Mouse (Mus musculus) midbrain, embryonic 16.5 days (tissue): ENCODE results near the gene Atxn7l3. TPM values are rescaled to one million over a fixed set of nuclear protein-coding genes. Genes with fewer than 3 reads are reported as not detected.
A peak's percentile ranks its signal among the peaks of the same experiment; 100 is the strongest.

Experiments
- ATAC-seq: fragments of 200-750 bp; cut with Nextera tagmentation; 2 replicates; pipeline ENCODE4 v1.8.0; 2017; ENCODE audit warnings: moderate TSS enrichment
- H3K27ac ChIP-seq: fragments of 300-500 bp; sonication (generic); 2 replicates; pipeline ENCODE4 v1.5.1; 2014; ENCODE audit warnings: mild to moderate bottlenecking, low read length, mixed read lengths
- H3K27me3 ChIP-seq: fragments of 300-500 bp; sonication (generic); 2 replicates; pipeline ENCODE4 v1.6.1; 2014; ENCODE audit warnings: low read depth, low read length, mixed read lengths; ENCODE audit not compliant: control insufficient read depth, insufficient read depth
- H3K36me3 ChIP-seq: fragments of 300-500 bp; sonication (generic); 2 replicates; pipeline ENCODE4 v1.6.1; 2014; ENCODE audit warnings: mild to moderate bottlenecking, low read length, moderate library complexity, mixed read lengths; ENCODE audit not compliant: control insufficient read depth, insufficient read depth
- H3K4me1 ChIP-seq: fragments of 300-500 bp; sonication (generic); 2 replicates; pipeline ENCODE4 v1.6.1; 2014; ENCODE audit warnings: mild to moderate bottlenecking, low read length, mixed read lengths; ENCODE audit not compliant: control insufficient read depth, insufficient read depth
- H3K4me2 ChIP-seq: fragments of 300-500 bp; sonication (generic); 2 replicates; pipeline ENCODE4 v1.6.1; 2014; ENCODE audit warnings: mild to moderate bottlenecking, low read length, mixed read lengths
- H3K4me3 ChIP-seq: fragments of 300-500 bp; sonication (generic); 2 replicates; pipeline ENCODE4 v1.5.1; 2014; ENCODE audit warnings: low read depth, mild to moderate bottlenecking, low read length, moderate library complexity, mixed read lengths
- H3K9ac ChIP-seq: fragments of 300-500 bp; sonication (generic); 2 replicates; pipeline ENCODE4 v1.6.1; 2014; ENCODE audit warnings: low read depth, low read length, mixed read lengths
- H3K9me3 ChIP-seq: fragments of 300-500 bp; sonication (generic); replicated peaks from 2 replicates; pipeline ENCODE4 v1.6.1; 2014; ENCODE audit warnings: mild to moderate bottlenecking, low read length, mixed read lengths; ENCODE audit not compliant: control insufficient read depth, poor library complexity, severe bottlenecking
- WGBS: fragments of 180-500 bp; shearing (Covaris S2); extraction: QIAGEN DNeasy Blood & Tissue Kit; methylation state at CpG from one replicate; pipeline ENCODE4 v1.1.7; 2014; 5-methylcytosine and 5-hydroxymethylcytosine counted together
- polyA plus RNA-seq: library from polyadenylated mRNA; unstranded; fragments of >200 nt; fragmentation: Nextera tagmentation; extraction: Ambion mirVana; gene quantifications from 2 replicates; pipeline ENCODE4 v1.2.1, GENCODE M21; 2015

Atxn7l3 gene
- polyA plus RNA-seq, 1 experiment from 2014 or later: 28.3 TPM

DNA sequence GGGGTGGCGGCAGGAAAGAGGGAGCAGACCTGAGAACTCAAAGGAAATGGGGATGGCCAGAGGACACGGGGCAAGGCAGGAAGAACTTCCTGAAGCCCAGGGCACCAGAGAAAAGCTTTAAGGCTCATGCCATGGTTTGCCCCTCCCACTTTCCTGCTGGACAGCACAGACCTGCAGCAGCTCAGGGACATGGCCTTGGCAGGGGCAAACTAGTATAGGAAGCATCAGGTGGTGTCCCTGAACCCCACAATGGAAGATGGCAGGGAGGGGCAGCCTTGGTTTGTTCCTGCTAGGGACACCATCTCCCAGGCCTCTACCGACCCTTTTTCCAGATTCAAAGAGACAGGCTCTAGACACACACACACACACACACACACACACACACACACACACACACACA is 8.9 kb upstream of the Atxn7l3 start:
- no peaks in the 10 kb centered on the region for H3K27me3 ChIP-seq
- WGBS: 69% methylated on average over 3 of the region's 3 CpGs
- no peak overlapping the region for H3K27ac ChIP-seq
- no peak overlapping the region for H3K4me2 ChIP-seq
- ATAC-seq: no peak
- H3K4me3 ChIP-seq: no peak overlapping the region
- peaks cover 11% of the 10 kb centered on the region for H3K4me1 ChIP-seq
- H3K9me3 ChIP-seq: no peaks in the 10 kb centered on the region
- no peak overlapping the region for H3K9ac ChIP-seq
- H3K36me3 ChIP-seq: peaks cover 20% of the 10 kb centered on the region

DNA sequence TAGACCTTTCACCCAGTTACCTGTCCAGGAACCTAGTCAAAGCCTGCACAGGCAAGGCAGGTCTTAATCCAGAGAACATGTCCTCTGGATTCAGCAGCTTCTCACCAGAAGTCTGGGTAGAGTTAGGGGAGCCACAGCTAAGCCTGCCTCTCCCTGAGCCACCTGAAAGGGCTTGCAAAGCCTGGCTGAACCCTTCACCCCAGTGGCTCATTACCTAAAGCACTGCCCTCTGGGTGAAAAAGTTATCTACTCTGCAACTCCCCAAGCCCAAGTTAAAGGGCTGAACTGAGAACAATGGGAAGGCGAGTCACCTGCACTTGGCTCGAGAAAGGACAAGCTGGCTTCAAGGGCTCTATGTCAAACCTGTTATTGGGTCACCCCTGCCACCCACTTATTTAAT is 7.7 kb upstream of the Atxn7l3 start:
- Histone ChIP-seq H3K9me3 (no peaks in the 10 kb centered on the region), H3K4me3 (no peak overlapping the region), H3K4me1 (peaks cover 5% of the 10 kb centered on the region), H3K27me3 (no peaks in the 10 kb centered on the region), H3K9ac (no peak overlapping the region), H3K4me2 (no peak overlapping the region), H3K36me3 (peaks cover 20% of the 10 kb centered on the region), H3K27ac (no peak overlapping the region)
- WGBS: 51% methylated on average over 2 of the region's 2 CpGs
- no peak for ATAC-seq

DNA sequence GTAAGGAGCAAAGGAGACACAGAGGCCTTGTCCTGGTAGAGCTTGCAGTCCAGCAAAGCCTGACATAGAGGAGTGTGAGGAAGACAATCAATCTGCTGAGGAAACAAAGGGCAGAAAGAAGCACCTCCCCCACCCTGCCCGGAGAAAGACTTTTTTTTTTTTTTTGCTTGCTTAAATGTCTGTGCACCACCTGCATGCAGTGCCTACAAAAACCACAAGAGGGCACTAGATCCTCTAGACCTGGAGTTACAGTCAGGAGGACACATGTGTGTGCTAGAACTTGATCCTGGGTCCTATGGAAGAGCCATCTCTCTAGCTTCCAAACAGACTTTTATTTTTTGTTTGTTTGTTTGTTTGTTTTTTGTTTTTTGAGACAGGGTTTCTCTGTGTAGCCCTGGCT is 3.4 kb upstream of the Atxn7l3 start:
- Histone ChIP-seq H3K4me2 (no peak overlapping the region), H3K27me3 (no peaks in the 10 kb centered on the region), H3K9ac (no peak overlapping the region), H3K27ac (no peak overlapping the region), H3K4me1 (peaks cover 6% of the 10 kb centered on the region), H3K4me3 (no peak overlapping the region), H3K9me3 (no peaks in the 10 kb centered on the region), H3K36me3 (no peaks in the 10 kb centered on the region)
- ATAC-seq: no peak
- 6% methylated on average over 1 of the region's 1 CpGs for WGBS

DNA sequence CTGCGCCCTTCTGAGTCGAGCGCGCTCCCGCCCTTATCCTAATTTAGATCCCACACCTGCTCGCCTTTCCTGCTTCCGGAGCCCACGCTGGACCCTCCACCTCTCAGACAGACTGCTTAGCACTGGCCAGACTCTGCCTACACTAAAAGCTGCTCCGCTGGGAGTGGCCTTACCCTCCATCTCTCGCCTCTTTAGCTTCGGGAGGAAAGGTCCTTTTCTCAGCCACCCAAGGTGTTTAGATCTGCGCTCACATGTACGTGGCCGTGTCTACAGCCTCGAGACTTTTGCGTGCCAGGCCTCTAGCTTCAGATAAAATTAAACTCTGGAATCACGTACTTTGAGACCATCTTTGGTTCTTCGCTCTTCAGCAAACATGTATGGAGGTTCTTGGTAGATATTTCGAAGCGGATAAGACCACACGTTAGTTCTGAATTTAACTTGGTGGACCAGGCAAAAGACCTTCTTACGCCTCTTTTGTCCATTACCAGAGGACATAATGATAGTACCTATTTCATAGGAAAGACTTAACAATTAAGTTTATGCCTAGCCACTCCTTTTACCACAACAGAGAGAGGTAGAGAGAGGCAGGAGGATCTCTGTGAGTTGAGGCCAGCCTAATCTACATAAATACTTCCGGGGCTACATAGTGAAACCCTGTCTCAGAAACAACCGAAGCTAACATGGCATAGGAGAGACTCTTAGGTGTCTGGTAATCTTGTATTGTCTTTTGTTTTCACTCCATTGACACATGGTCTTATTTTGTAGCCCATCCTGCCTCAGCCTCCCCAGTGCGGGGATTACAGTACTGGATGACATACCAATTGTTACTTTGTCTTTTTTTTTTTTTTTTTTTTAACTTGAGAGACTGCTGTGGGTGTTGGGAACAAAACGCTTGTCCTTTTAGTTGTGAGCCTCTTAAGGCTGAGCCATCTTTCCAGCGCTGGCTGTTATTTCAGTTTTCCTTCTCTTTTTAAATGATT is 1.4 kb upstream of the Atxn7l3 start:
- Histone ChIP-seq H3K4me1 (peaks cover 12% of the 10 kb centered on the region), H3K4me3 (peak overlapping the region; percentile 83), H3K4me2 (peak overlapping the region; percentile 61), H3K9ac (peak overlapping the region; percentile 94), H3K27ac (peak overlapping the region; percentile 97), H3K27me3 (no peaks in the 10 kb centered on the region), H3K9me3 (no peaks in the 10 kb centered on the region), H3K36me3 (no peaks in the 10 kb centered on the region)
- WGBS: 25% methylated on average over 27 of the region's 27 CpGs
- peak; percentile 49 for ATAC-seq

DNA sequence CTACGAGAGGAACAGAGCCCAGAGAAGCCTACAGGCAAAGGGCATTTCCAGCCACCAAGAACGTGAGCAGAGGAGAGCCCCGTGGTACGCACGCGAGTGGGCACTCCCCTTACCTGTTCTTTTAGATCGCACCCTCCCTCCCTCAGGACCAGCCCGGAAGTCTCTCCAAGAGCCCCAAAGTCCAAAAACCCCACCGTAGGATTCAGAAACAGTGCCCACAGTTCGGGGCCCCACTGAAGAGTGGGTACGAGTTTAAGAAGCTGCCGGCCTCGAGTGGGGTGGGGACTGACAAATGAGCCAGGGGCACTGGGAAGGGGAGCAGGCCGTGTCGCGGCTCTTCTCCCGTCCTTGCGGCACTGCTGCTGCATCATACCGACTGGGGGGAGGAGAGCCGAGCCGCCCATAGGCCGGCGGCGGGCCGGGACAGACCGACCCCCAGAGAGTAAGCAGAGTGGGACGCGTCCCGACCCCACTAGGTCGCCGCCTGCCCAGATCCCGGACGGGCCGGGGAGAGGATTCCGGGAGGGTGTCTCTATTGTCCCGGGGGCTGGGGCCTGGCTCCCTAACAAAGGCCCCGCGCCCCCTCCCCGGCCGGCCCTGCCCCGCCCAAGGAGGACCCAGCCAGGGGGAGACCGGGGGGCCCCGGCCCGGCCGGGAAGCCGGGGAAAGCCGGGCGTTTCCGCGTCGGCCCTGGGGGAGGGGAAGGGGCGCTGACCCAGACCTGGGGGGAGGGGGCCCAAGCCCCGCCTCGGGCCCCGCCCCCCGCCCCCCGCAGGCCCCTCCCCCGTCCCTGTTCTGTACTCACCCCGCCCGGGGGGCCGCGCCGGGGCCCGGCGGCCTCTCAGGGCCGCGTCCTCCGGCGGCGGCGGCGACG is 596 bp downstream of the Atxn7l3 start:
- H3K36me3 ChIP-seq: peaks cover 13% of the 10 kb centered on the region
- H3K9me3 ChIP-seq: no peaks in the 10 kb centered on the region
- H3K27ac ChIP-seq: peak overlapping the region; percentile 97
- no peaks in the 10 kb centered on the region for H3K27me3 ChIP-seq
- peak overlapping the region; percentile 83 for H3K4me3 ChIP-seq
- H3K4me1 ChIP-seq: peaks cover 12% of the 10 kb centered on the region
- peak overlapping the region; percentile 94 for H3K9ac ChIP-seq
- peak overlapping the region; percentile 61 for H3K4me2 ChIP-seq
- peak; percentile 8; the same call in 1 of the 2 replicates for ATAC-seq
- WGBS: under 1% methylated on average over 40 of the region's 73 CpGs

DNA sequence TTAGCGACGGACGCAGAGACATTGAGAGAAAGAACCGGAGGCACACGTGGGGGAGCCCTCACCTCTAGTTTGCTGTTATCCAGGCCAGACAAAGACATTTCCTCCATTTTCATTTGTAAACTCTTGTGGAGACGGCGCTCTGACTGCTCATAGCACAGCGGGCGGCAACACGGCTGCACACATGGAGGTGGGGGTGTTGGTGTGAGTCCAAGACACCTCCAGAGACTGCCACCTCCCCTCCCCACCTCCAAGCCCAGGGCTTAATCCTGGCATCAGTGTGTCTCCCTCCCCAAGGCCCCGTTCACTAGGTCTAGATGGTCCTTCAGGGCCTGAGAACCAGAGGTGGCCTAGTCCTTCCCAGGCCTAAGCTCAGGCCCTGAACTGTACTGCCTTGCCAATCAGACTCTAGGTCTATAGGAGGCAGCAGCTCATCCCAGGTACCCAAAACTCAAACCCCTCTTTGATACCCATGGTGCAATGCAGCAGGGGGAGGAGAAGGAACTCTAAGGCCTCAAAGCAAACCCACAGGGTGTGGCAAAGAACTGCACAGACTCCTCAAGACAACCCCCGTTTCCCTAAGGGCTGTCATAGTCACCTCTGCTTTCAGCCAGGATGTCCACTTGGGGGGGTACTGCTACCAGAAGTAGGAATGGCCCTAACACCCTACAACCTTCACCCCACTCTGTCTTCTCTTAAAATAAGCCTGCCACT is 1.4 kb downstream of the Atxn7l3 start:
- Histone ChIP-seq H3K36me3 (peaks cover 18% of the 10 kb centered on the region), H3K9me3 (no peaks in the 10 kb centered on the region), H3K27ac (peak overlapping the region; percentile 97), H3K4me2 (peak overlapping the region; percentile 61), H3K9ac (peak overlapping the region; percentile 94), H3K27me3 (no peaks in the 10 kb centered on the region), H3K4me1 (peaks cover 12% of the 10 kb centered on the region), H3K4me3 (peak overlapping the region; percentile 83)
- 57% methylated on average over 12 of the region's 12 CpGs for WGBS
- peak; percentile 6; the same call in 1 of the 2 replicates for ATAC-seq

DNA sequence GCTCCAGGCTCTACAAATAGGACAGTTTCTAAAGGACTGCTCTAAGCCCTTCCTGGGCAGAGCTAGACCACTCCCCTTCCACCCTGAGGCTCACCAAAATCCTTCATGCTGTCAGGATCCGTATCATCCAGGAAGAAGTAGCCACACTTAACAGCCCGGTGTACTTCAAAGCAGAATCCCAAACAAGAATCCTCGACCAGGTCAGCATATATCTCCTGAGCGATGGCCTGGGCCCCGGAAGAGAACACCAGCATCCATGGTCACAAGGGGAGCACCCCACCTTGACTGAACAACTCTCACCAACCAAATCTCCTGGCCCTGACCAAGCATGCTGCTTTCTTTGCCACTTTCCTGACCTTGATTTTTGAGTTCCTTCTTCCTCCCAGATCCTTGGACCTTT is 2.0 kb downstream of the Atxn7l3 start:
- no peak for ATAC-seq
- Histone ChIP-seq H3K36me3 (peaks cover 18% of the 10 kb centered on the region), H3K4me2 (peak overlapping the region; percentile 61), H3K27me3 (no peaks in the 10 kb centered on the region), H3K27ac (peak overlapping the region; percentile 97; the same call in 1 of the 2 replicates), H3K9ac (peak overlapping the region; percentile 94), H3K9me3 (no peaks in the 10 kb centered on the region), H3K4me3 (no peak overlapping the region), H3K4me1 (peaks cover 12% of the 10 kb centered on the region)
- 82% methylated on average over 5 of the region's 5 CpGs for WGBS

DNA sequence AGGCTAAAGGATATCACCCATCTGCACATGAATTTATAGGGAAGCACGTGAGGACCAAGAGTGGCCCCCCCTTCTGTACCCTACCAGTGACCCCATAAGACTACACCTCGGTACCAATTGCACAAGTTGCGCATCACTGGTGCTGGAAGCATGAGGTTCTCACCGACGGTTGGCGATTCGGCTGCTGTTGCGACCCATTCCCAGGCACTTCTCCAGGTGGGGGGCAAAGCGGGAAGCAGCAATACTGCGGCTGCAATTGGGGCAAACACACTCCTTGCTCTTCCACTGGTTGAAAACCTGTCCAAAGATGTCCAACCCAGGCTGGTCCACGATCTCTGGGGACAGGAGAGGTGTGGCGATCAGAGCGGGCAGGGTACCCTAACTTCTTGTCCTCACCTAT is 2.5 kb downstream of the Atxn7l3 start:
- H3K4me3 ChIP-seq: no peak overlapping the region
- 96% methylated on average over 13 of the region's 13 CpGs for WGBS
- ATAC-seq: no peak
- no peak overlapping the region for H3K4me2 ChIP-seq
- peaks cover 12% of the 10 kb centered on the region for H3K4me1 ChIP-seq
- H3K9me3 ChIP-seq: no peaks in the 10 kb centered on the region
- H3K27me3 ChIP-seq: no peaks in the 10 kb centered on the region
- H3K9ac ChIP-seq: no peak overlapping the region
- H3K27ac ChIP-seq: no peak overlapping the region
- peaks cover 18% of the 10 kb centered on the region for H3K36me3 ChIP-seq
